ENCODE assay signal across 8 mouse cellular contexts in the genomic region with DNA sequence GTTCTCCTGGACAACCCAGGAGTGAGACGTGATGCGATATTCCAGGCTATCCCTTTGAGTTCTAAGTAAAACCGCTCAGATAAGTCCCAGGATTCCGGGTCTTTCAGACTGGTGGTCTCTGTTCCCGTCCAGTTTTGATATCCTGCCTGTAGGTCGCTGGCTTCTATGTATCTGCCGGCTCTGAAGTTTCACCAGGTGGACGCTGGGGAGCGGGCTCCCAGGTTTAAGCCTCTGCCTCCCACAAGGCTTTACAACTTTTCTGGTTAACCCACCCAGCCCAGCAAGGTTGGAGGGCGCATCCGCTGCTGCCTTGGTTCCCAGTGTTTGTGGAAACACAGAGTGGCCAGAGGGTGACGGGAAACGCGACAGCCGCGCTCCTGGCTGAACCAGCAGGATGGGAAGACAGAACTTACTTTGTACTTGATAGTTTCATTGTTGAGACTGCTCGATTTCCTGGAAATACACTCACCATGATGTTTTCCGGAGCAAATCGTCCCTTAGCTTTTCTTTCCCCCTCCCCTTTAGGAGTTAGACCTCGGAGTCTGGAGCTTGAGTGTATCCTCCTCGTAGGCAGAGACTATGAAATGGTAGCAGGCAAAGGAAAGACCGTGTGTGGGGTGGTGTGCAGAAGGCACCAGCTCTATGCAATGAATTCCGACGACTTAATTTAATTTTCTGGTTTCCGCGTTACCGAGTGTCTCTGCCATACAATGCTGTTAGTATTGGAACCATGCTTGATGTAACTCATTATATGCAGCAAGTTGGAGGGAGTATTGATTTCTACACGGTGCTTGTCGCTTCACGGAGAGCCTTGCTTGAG. TPM values are rescaled to one million over a fixed set of nuclear protein-coding genes. Genes with fewer than 3 reads are reported as not detected.
A peak's percentile ranks its signal among the peaks of the same experiment; 100 is the strongest.
DNase-seq lines count a peak whose midpoint lies in the region; ATAC-seq and TF ChIP-seq lines count a peak whose summit lies in the region.

No protein-coding gene starts in this region.

- no peak; the same call in 1 of the 2 replicates for ATAC-seq in embryonic facial prominence, embryonic 12.5 days (ENCODE audit: insufficient number of reproducible peaks, insufficient read depth, low FRiP score, low TSS enrichment)
- ATAC-seq in heart, embryonic 14.5 days (ENCODE audit: insufficient number of reproducible peaks, insufficient read depth, low FRiP score, low read depth) = no peak
- peak; percentile 18 for ATAC-seq in kidney, postnatal 0 days (replicated peaks; ENCODE audit: low FRiP score, low read depth)
- no peak; the same call in 1 of the 2 replicates for ATAC-seq in lung, embryonic 15.5 days (ENCODE audit: borderline replicate concordance, extremely low read depth, low FRiP score, low TSS enrichment)
- no peak for ATAC-seq in CD4-positive, CD25-positive, alpha-beta regulatory T cell, adult 4 months

- no peaks in the 10 kb centered on the region for H3K9me3 ChIP-seq in embryonic facial prominence, embryonic 12.5 days
- H3K9me3 ChIP-seq in heart, embryonic 14.5 days (ENCODE audit: control insufficient read depth, low read length) = no peaks in the 10 kb centered on the region
- H3K9me3 ChIP-seq in kidney, postnatal 0 days (replicated peaks; ENCODE audit: low read length) = no peaks in the 10 kb centered on the region
- H3K9me3 ChIP-seq in lung, embryonic 15.5 days = no peaks in the 10 kb centered on the region

- H3K36me3 ChIP-seq in embryonic facial prominence, embryonic 12.5 days = no peaks in the 10 kb centered on the region
- H3K36me3 ChIP-seq in heart, embryonic 14.5 days (ENCODE audit: control insufficient read depth, insufficient read depth, low read length) = no peaks in the 10 kb centered on the region
- no peaks in the 10 kb centered on the region for H3K36me3 ChIP-seq in kidney, postnatal 0 days (ENCODE audit: insufficient read depth, low read length)
- H3K36me3 ChIP-seq in lung, embryonic 15.5 days = no peaks in the 10 kb centered on the region

- 1% methylated on average over 30 of the region's 30 CpGs for WGBS in embryonic facial prominence, embryonic 12.5 days
- 4% methylated on average over 30 of the region's 30 CpGs for WGBS in heart, embryonic 14.5 days
- 1% methylated on average over 30 of the region's 30 CpGs for WGBS in kidney, postnatal 0 days
- WGBS in lung, embryonic 15.5 days = 2% methylated on average over 30 of the region's 30 CpGs

- H3K9ac ChIP-seq in embryonic facial prominence, embryonic 12.5 days = peak overlapping the region; percentile 85
- H3K9ac ChIP-seq in heart, embryonic 14.5 days (ENCODE audit: low read length) = peak overlapping the region; percentile 95
- H3K9ac ChIP-seq in kidney, postnatal 0 days (ENCODE audit: low read depth, low read length) = peak overlapping the region; percentile 79
- H3K9ac ChIP-seq in lung, embryonic 15.5 days = peak overlapping the region; percentile 88

- H3K27me3 ChIP-seq in embryonic facial prominence, embryonic 12.5 days = no peaks in the 10 kb centered on the region
- no peaks in the 10 kb centered on the region for H3K27me3 ChIP-seq in heart, embryonic 14.5 days (ENCODE audit: control insufficient read depth, insufficient read depth, low read length)
- H3K27me3 ChIP-seq in kidney, postnatal 0 days (ENCODE audit: insufficient read depth, low read length) = no peaks in the 10 kb centered on the region
- H3K27me3 ChIP-seq in lung, embryonic 15.5 days = no peaks in the 10 kb centered on the region

- peak overlapping the region; percentile 95; the same call in 1 of the 2 replicates for H3K27ac ChIP-seq in embryonic facial prominence, embryonic 12.5 days
- H3K27ac ChIP-seq in heart, embryonic 14.5 days (replicated peaks in 1 of 2; ENCODE audit: control insufficient read depth in 1 of 2, insufficient read depth in 1 of 2, low read depth in 2 of 2, low read length in 2 of 2) = peak overlapping the region; percentile 78 to 98
- peak overlapping the region; percentile 90 for H3K27ac ChIP-seq in kidney, postnatal 0 days
- peak overlapping the region; percentile 97 for H3K27ac ChIP-seq in lung, embryonic 15.5 days

- peak; percentile 11 for DNase-seq in right cerebral cortex, adult 18-20 months
- no peak for DNase-seq in right cerebral cortex, postnatal 36 days (ENCODE audit: low spot score in 2 of 2)
- peak; percentile 68 for DNase-seq in kidney, postnatal 0 days (ENCODE audit: low spot score)
- peak; percentile 57 for DNase-seq in retina, embryonic 14.5 days (ENCODE audit: low spot score)

- peak; percentile 47 for TF ChIP-seq CTCF in kidney, postnatal 0 days (IDR thresholded peaks at IDR 0.05; ENCODE audit: low read depth)

- no peaks in the 10 kb centered on the region; the same call in 1 of the 2 replicates for H3K4me1 ChIP-seq in embryonic facial prominence, embryonic 12.5 days
- peaks cover 0 to 16% of the 10 kb centered on the region in 2 experiments; a peak in 2 of 4 replicates for H3K4me1 ChIP-seq in heart, embryonic 14.5 days (ENCODE audit: control insufficient read depth in 2 of 2, insufficient read depth in 2 of 2, low read length in 2 of 2)
- H3K4me1 ChIP-seq in kidney, postnatal 0 days (replicated peaks; ENCODE audit: insufficient read depth, low read length) = no peaks in the 10 kb centered on the region
- H3K4me1 ChIP-seq in lung, embryonic 15.5 days = peaks cover 30% of the 10 kb centered on the region

- H3K4me2 ChIP-seq in embryonic facial prominence, embryonic 12.5 days (replicated peaks) = peak overlapping the region; percentile 74
- H3K4me2 ChIP-seq in heart, embryonic 14.5 days (ENCODE audit: low read length) = peak overlapping the region; percentile 56
- peak overlapping the region; percentile 87 for H3K4me2 ChIP-seq in kidney, postnatal 0 days (ENCODE audit: low read length)
- peak overlapping the region; percentile 63 for H3K4me2 ChIP-seq in lung, embryonic 15.5 days

- H3K4me3 ChIP-seq in embryonic facial prominence, embryonic 12.5 days = peak overlapping the region; percentile 70
- peak overlapping the region; percentile 87 to 92 for H3K4me3 ChIP-seq in heart, embryonic 14.5 days (ENCODE audit: control insufficient read depth in 1 of 2, insufficient read depth in 1 of 2, low read depth in 1 of 2, low read length in 2 of 2)
- peak overlapping the region; percentile 74 for H3K4me3 ChIP-seq in kidney, postnatal 0 days (replicated peaks; ENCODE audit: low read depth, low read length)
- peak overlapping the region; percentile 83 for H3K4me3 ChIP-seq in lung, embryonic 15.5 days

RNA-seq across cellular contexts. Expression of gene Ptprk, which starts 1.6 kb away (rescaled TPM):
- 36.8 and 38.3 TPM in 2 replicates for polyA plus RNA-seq in embryonic facial prominence, embryonic 12.5 days (2016; fragmentation: Nextera tagmentation; extraction: Ambion mirVana)
- polyA plus RNA-seq in heart, embryonic 14.5 days (2014; fragmentation: Nextera tagmentation; extraction: Ambion mirVana) = 43.6 and 50.7 TPM in 2 replicates
- polyA plus RNA-seq in kidney, postnatal 0 days (2015; fragmentation: Nextera tagmentation; extraction: Ambion mirVana) = 24.5 and 24.6 TPM in 2 replicates
- polyA plus RNA-seq in lung, embryonic 15.5 days (2015; fragmentation: Nextera tagmentation; extraction: Ambion mirVana) = 41.3 and 45.5 TPM in 2 replicates
- polyA plus RNA-seq in CD4-positive, CD25-positive, alpha-beta regulatory T cell, adult 4 months (2017; shearing (Covaris generic)) = not detected

Comparison
In these comparisons a context has a peak if more than half of its experiments do, and no peak if none do; other contexts are left out.
1. DNase-seq: peak in right cerebral cortex, adult 18-20 months (single experiment), kidney, postnatal 0 days (single experiment) and retina, embryonic 14.5 days (single experiment); none in right cerebral cortex, postnatal 36 days (0 of 2).
2. RNA of gene Ptprk, which starts 1.6 kb away (polyA plus RNA-seq): 41.3 to 45.5 TPM in lung, embryonic 15.5 days, 43.6 to 50.7 TPM in heart, embryonic 14.5 days, 36.8 to 38.3 TPM in embryonic facial prominence, embryonic 12.5 days and 24.5 to 24.6 TPM in kidney, postnatal 0 days; not detected in CD4-positive, CD25-positive, alpha-beta regulatory T cell, adult 4 months; every median in the first group is over 10 times any median in the second.
3. Peak in every context shown above with its lines, with median percentiles within 50 percentile points of each other: H3K27ac ChIP-seq, H3K4me2 ChIP-seq, H3K4me3 ChIP-seq and H3K9ac ChIP-seq.